Mouse (Mus musculus) forebrain, embryonic 11.5 days (tissue): Measurements from ENCODE around the gene Psmd9. TPM values are rescaled to one million over a fixed set of nuclear protein-coding genes. Genes with fewer than 3 reads are reported as not detected.

Source experiments
- ATAC-seq: fragments of 200-750 bp; cut with Nextera tagmentation; replicated peaks from 2 replicates; pipeline ENCODE4 v1.8.0; 2017; ENCODE audit warnings: moderate TSS enrichment; ENCODE audit not compliant: low FRiP score
- DNase-seq: peaks from one replicate; pipeline ENCODE4 v3.0.0-alpha.2; 2017; ENCODE audit warnings: low spot score
- H3K27ac ChIP-seq: fragments of 300-500 bp; sonication (generic); 2 replicates; pipeline ENCODE4 v1.5.1; 2014; ENCODE audit warnings: low read depth, low read length
- H3K27me3 ChIP-seq: fragments of 300-500 bp; sonication (generic); 2 replicates; pipeline ENCODE4 v1.6.1; 2014; ENCODE audit warnings: mild to moderate bottlenecking, low read length, mixed read lengths; ENCODE audit not compliant: control insufficient read depth, insufficient read depth
- H3K36me3 ChIP-seq: fragments of 300-500 bp; sonication (generic); 2 replicates; pipeline ENCODE4 v1.6.1; 2014; ENCODE audit warnings: mild to moderate bottlenecking, low read length, moderate library complexity, mixed read lengths; ENCODE audit not compliant: control insufficient read depth, insufficient read depth
- H3K4me1 ChIP-seq: fragments of 300-500 bp; sonication (generic); replicated peaks from 2 replicates; pipeline ENCODE4 v1.6.1; 2014; ENCODE audit warnings: low read length, mixed read lengths; ENCODE audit not compliant: control insufficient read depth, insufficient read depth
- H3K4me2 ChIP-seq: fragments of 300-500 bp; sonication (generic); 2 replicates; pipeline ENCODE4 v1.6.1; 2014; ENCODE audit warnings: low read depth, mild to moderate bottlenecking, low read length, moderate library complexity, mixed read lengths; ENCODE audit not compliant: severe bottlenecking
- H3K4me3 ChIP-seq: fragments of 300-500 bp; sonication (generic); 2 replicates; pipeline ENCODE4 v1.5.1; 2014; ENCODE audit warnings: low read depth, low read length
- H3K9ac ChIP-seq: fragments of 300-500 bp; sonication (generic); 2 replicates; pipeline ENCODE4 v1.6.1; 2014; ENCODE audit warnings: low read length
- H3K9me3 ChIP-seq: fragments of 300-500 bp; sonication (generic); 2 replicates; pipeline ENCODE4 v1.6.1; 2016; ENCODE audit warnings: low read length, mixed read lengths; ENCODE audit not compliant: control insufficient read depth
- WGBS: fragments of 180-500 bp; shearing (Covaris S2); extraction: QIAGEN DNeasy Blood & Tissue Kit; methylation state at CpG from one replicate; pipeline ENCODE4 v1.1.7; 2014; 5-methylcytosine and 5-hydroxymethylcytosine counted together
- polyA plus RNA-seq: library from polyadenylated mRNA; unstranded; fragments of >200 nt; fragmentation: Nextera tagmentation; extraction: Ambion mirVana; gene quantifications from 2 replicates; pipeline ENCODE4 v1.2.1, GENCODE M21; 2014

Psmd9 gene
- 68.5 and 77.8 TPM in 2 replicates for polyA plus RNA-seq

GRCm38 (mm10) chr5:123169284-123169683 is at the start of gene Psmd9:
Gene Psmd9 (plus strand): TSS chr5:123169413.
- Histone ChIP-seq H3K27me3 (no peaks in the 10 kb centered on the region), H3K36me3 (peaks cover 7% of the 10 kb centered on the region; the same call in 1 of the 2 replicates), H3K9me3 (no peaks in the 10 kb centered on the region), H3K4me1 (no peaks in the 10 kb centered on the region), H3K9ac (no peak within 1 kb of the TSS), H3K4me2 (no peak within 1 kb of the TSS), H3K27ac (no peak within 1 kb of the TSS), H3K4me3 (no peak within 1 kb of the TSS)
- DNase-seq: no peak
- ATAC-seq: no peak
- WGBS: 84% methylated on average over 5 of the region's 5 CpGs

DNA sequence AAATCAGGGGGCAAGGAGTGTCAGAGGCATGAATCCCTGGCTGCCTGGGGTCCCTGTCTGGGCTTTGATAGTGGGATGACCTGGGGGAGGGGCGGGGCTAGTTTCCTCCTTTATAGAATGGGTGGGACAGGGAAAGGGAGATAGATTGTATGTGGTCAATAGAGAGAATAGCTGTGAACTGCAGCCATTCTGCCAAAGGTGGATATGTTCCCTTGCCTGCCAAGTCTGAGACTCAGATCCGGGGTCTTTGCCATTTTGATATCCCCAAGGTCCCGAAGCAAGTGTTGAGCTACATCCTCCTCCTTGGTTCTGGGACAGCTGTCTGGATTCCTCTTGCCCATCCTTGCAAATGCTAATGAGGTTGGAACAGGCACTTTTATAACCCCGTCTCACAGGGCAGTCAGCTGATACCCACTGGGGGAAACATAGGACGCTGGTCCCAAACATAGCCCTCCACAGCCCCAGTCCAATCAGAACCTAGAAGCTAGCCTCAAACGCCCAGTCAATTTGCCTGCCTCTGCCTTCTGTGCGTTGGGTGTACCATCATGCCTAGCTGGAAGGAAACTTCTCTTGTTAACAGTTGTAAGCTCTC is 48.5 kb upstream of the Psmd9 start:
- Histone ChIP-seq H3K9ac (no peak overlapping the region), H3K4me2 (no peak overlapping the region), H3K9me3 (no peaks in the 10 kb centered on the region; the same call in 1 of the 2 replicates), H3K4me3 (no peak overlapping the region), H3K27me3 (no peaks in the 10 kb centered on the region), H3K27ac (no peak overlapping the region), H3K4me1 (no peaks in the 10 kb centered on the region), H3K36me3 (no peaks in the 10 kb centered on the region)
- DNase-seq (no peak), ATAC-seq (no peak)
- 70% methylated on average over 7 of the region's 7 CpGs for WGBS

DNA sequence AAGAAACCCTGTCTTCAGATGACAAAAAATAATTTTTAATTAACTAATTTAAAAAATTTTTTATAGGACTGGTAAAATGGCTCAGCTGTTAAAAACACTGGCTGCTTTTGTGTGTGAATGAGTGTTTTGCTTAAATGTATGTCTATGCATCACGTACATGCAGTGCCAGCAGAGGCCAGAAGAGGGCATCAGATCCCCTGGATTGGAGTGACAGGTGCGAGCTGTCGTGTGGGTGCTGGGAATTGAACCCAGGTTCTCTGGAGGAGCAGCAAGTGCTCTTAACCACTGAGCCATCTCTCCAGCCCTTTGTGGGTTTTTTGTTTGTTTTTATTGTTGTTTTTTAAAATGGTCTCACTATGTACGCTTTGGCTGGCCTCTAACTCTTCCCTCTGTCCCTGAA is 47.0 kb upstream of the Psmd9 start:
- H3K27me3 ChIP-seq: no peaks in the 10 kb centered on the region
- H3K36me3 ChIP-seq: no peaks in the 10 kb centered on the region
- no peak overlapping the region for H3K9ac ChIP-seq
- H3K4me2 ChIP-seq: no peak overlapping the region
- no peaks in the 10 kb centered on the region for H3K4me1 ChIP-seq
- ATAC-seq (no peak), DNase-seq (no peak)
- 84% methylated on average over 4 of the region's 4 CpGs for WGBS
- H3K27ac ChIP-seq: no peak overlapping the region
- H3K9me3 ChIP-seq: no peaks in the 10 kb centered on the region; the same call in 1 of the 2 replicates
- H3K4me3 ChIP-seq: no peak overlapping the region

DNA sequence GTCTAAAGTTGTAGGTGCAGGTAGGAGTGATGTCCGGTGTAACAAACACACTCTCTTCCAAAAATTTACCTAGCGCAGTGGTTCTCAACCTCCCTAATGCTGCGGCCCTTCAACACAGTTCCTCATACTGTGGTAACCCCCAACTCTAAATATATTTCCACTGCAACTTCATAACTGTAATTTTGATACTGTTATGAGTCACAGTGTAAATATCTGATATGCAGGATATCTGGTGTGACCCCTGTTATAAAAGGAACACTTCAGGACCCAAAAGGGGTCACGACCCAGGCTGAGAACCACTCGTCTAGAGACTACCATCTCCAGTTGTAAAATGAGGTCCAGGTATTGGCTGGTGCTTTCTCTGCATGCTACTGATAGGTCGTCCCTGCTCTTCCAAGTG is 44.1 kb upstream of the Psmd9 start:
- Histone ChIP-seq H3K27ac (no peak overlapping the region), H3K9me3 (no peaks in the 10 kb centered on the region; the same call in 1 of the 2 replicates), H3K9ac (no peak overlapping the region), H3K4me1 (no peaks in the 10 kb centered on the region), H3K4me2 (no peak overlapping the region), H3K36me3 (no peaks in the 10 kb centered on the region), H3K4me3 (no peak overlapping the region), H3K27me3 (no peaks in the 10 kb centered on the region)
- DNase-seq (no peak), ATAC-seq (no peak)
- 86% methylated on average over 6 of the region's 6 CpGs for WGBS

- Histone ChIP-seq H3K27me3 (no peaks in the 10 kb centered on the region), H3K9ac (no peak overlapping the region), H3K4me2 (no peak overlapping the region), H3K9me3 (no peaks in the 10 kb centered on the region; the same call in 1 of the 2 replicates), H3K36me3 (no peaks in the 10 kb centered on the region), H3K4me3 (no peak overlapping the region), H3K4me1 (no peaks in the 10 kb centered on the region), H3K27ac (no peak overlapping the region)
- WGBS: 88% methylated on average over 18 of the region's 18 CpGs
- DNase-seq: no peak
- ATAC-seq: no peak
Measured at GRCm38 (mm10) chr5:123125638-123126406, 43.4 kb upstream of the Psmd9 start.

DNA sequence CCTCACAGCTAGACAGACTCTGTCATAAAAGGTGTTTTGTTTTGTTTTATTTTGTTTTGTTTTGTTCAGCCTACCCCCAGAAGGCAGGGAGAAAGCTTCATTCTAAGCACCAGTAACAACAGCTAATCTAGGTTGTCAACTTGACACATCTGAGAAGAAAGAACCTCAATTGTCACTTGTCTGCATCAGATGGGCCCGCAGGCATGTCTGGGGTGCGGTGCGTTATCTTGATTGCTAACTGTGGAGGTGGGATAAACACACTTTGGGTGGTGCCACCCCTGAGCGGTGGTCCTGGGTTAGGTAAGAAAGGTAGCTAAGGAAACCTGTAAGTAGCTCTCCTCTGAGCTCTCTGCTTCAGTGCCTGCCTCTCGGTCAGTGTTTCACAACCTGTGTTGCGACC is 42.2 kb upstream of the Psmd9 start:
- Histone ChIP-seq H3K27me3 (no peaks in the 10 kb centered on the region), H3K4me1 (peaks cover 3% of the 10 kb centered on the region), H3K4me2 (no peak overlapping the region), H3K36me3 (no peaks in the 10 kb centered on the region), H3K9me3 (no peaks in the 10 kb centered on the region; the same call in 1 of the 2 replicates), H3K4me3 (no peak overlapping the region), H3K9ac (no peak overlapping the region), H3K27ac (no peak overlapping the region)
- DNase-seq (no peak), ATAC-seq (no peak)
- WGBS: 83% methylated on average over 6 of the region's 6 CpGs

DNA sequence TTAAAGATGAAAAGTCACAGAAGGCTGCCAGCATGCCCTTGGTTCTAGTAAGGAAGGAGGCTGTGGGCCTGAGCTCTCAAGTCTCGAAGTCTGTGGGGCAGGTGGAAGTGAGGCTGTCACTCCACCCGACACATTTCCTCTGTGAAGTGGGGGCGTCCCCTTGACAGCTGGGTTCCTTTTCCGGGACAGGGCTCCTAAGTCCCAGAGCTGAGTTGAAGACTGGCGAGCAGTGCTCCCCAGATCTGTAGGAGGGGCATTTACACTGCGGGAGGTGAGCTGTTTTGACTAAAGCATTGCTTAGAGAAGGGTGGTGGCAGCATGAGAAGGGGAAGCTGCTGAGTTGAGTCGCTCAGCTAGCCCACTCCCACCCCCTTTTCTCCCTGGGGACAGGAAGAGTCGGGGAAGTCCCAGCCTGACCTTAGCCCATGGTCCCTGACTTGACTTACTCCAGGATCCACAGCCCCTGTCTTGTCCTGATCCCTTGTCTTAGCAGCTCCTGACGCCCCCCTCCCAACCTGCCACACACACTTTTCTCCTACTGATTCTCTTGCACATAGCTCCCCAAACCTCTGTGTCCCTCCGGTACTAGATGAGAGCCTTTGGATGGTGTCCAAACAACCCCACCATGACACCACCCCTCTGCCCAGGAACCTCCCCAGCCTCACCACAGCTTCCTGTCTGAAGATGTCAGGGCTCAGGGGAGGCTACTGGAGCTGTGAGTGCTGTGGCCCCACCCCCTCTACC is 40.6 kb upstream of the Psmd9 start:
- Histone ChIP-seq H3K36me3 (no peaks in the 10 kb centered on the region), H3K4me3 (no peak overlapping the region), H3K4me1 (peaks cover 13% of the 10 kb centered on the region), H3K27ac (no peak overlapping the region), H3K27me3 (no peaks in the 10 kb centered on the region), H3K4me2 (no peak overlapping the region), H3K9me3 (no peaks in the 10 kb centered on the region), H3K9ac (no peak overlapping the region)
- WGBS: 61% methylated on average over 10 of the region's 10 CpGs
- ATAC-seq (no peak), DNase-seq (no peak)

DNA sequence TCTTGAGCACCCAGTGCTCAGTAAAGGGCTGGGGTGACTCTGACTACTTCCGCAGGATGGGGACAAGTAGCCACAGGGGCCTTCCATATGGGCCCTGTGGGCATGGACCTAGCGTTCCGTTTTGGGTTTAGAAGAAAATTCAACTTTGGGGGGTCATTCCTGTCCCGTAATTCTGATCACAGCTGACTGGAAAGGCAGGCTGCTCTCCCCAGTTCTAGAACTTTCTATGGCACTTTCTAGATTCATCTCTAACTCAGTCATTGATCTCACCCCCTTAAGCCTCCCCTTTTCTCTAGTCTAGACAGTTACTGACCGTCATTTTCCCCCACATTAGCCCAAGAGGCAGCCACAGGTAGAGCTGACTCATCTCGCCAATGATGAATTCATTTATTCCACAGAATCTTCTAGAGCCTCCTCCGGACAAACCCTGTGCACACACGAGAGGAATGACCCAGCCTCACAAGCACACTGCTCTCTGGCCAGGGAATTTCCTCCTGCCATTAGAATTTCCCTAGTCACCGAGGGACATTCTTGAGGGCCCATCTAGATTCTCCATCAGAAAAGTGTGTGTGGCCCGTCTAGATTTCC is 39.9 kb upstream of the Psmd9 start:
- DNase-seq: no peak
- H3K9ac ChIP-seq: no peak overlapping the region
- ATAC-seq: no peak
- no peaks in the 10 kb centered on the region for H3K27me3 ChIP-seq
- H3K4me1 ChIP-seq: peaks cover 20% of the 10 kb centered on the region
- no peak overlapping the region for H3K4me3 ChIP-seq
- no peak overlapping the region for H3K27ac ChIP-seq
- H3K36me3 ChIP-seq: no peaks in the 10 kb centered on the region
- 90% methylated on average over 10 of the region's 10 CpGs for WGBS
- H3K4me2 ChIP-seq: no peak overlapping the region
- H3K9me3 ChIP-seq: no peaks in the 10 kb centered on the region
